Mouse (Mus musculus) monocyte, adult 5-6 weeks (primary cell): Measurements from ENCODE around the gene Obox6. TPM values are rescaled to one million over a fixed set of nuclear protein-coding genes. Genes with fewer than 3 reads are reported as not detected.

ENCODE experiments used
- ATAC-seq: fragments of 153-309, 156-312 bp; replicated peaks from 2 replicates; pipeline ENCODE4 v1.8.0; 2017; ENCODE audit warnings: mild to moderate bottlenecking; ENCODE audit not compliant: low TSS enrichment, insufficient number of reproducible peaks, severe bottlenecking, poor library complexity, low FRiP score
- total RNA-seq: library from RNA; stranded (forward); fragments of 200-1000, 200-491, 200-594 nt; gene quantifications from 3 replicates; pipeline ENCODE4 v1.2.3, GENCODE M21; 2017

Obox6 gene
- not detected in 3 replicates for total RNA-seq

GRCm38 (mm10) chr7:15839578-15839977 is at the start of gene Obox6:
Gene Obox6, minus strand, starts transcription at chr7:15839678.
- no peak for ATAC-seq

GRCm38 (mm10) chr7:15884127-15884526 is 44.6 kb upstream of the Obox6 start:
- ATAC-seq: no peak

- no peak for ATAC-seq
These were observed 42.8 kb upstream of the Obox6 start, which contains the start of gene Crxos for GRCm38 (mm10) chr7:15882317-15882716. Gene Crxos, plus strand, starts transcription at chr7:15882617.

GRCm38 (mm10) chr7:15881831-15882230 is 42.4 kb upstream of the Obox6 start:
- no peak for ATAC-seq

GRCm38 (mm10) chr7:15881388-15881787 is 41.9 kb upstream of the Obox6 start:
- ATAC-seq: no peak

- ATAC-seq: no peak
These were observed 40.3 kb upstream of the Obox6 start, which contains the start of gene Crx for GRCm38 (mm10) chr7:15879756-15880155. Gene Crx, minus strand, starts transcription at chr7:15879968.

GRCm38 (mm10) chr7:15864104-15864503 is 24.6 kb upstream of the Obox6 start:
- ATAC-seq: no peak

- ATAC-seq: no peak
These were observed 20.2 kb upstream of the Obox6 start for GRCm38 (mm10) chr7:15859657-15860056.

Other genes starting within 250 kb of the Obox6 start
- gene Obox3, start 199.8 kb downstream of the Obox6 start, total RNA-seq: not detected in 3 replicates
- not detected in 3 replicates for gene Obox5, start 89.5 kb downstream of the Obox6 start, total RNA-seq
- not detected in 3 replicates for gene Crx, start 40.3 kb upstream of the Obox6 start, total RNA-seq
- not detected in 3 replicates for gene Crxos, start 42.9 kb upstream of the Obox6 start, total RNA-seq
- gene Selenow, start 82.7 kb upstream of the Obox6 start, total RNA-seq: 42.8 to 94.2 TPM (median 48.6 TPM) in 3 replicates
- 208 to 319 TPM (median 268 TPM) in 3 replicates for gene Nop53, start 106.4 kb upstream of the Obox6 start, total RNA-seq
- gene Ehd2, start 127.9 kb upstream of the Obox6 start, total RNA-seq: 0.49 TPM in 1 of 3 replicates, not detected in the others
- 2.2 to 10.0 TPM (median 2.6 TPM) in 3 replicates for gene Bicra, start 208.2 kb upstream of the Obox6 start, total RNA-seq
- gene Zfp541, start 222.1 kb upstream of the Obox6 start, total RNA-seq: 0.11 to 0.29 TPM in 2 of 3 replicates, not detected in the other